Mouse (Mus musculus): ENCODE results near the gene Cfl1. TPM values are rescaled to one million over a fixed set of nuclear protein-coding genes. Genes with fewer than 3 reads are reported as not detected.
A peak's percentile ranks its signal among the peaks of the same experiment; 100 is the strongest.

Cfl1 gene
- polyA plus RNA-seq, 1 experiment from 2014 or later: 2,930 TPM

DNA sequence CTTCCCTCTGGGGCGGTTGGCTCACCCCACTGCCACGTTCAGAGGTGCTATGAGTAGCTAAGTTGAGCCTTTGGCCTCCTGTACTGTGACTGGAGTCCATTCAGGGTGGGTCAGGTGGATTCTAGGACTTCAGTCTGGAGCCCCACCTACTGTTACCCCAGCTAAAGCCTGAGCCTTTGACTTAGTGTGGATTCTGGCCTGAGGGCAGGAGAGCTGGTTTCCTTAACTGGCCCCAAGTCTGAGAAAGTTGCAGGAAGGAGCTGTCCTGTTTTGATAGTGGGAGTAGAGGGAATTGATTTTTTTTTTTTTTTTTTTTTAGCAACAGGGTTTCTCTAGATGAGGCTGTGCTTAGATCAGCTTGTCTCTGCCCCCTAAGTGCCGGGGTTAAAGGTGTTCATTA lies 4.1 kb downstream of the Cfl1 start:
- Histone ChIP-seq H3K4me3 (replicated peaks) (no peak overlapping the region), H3K9ac (no peak overlapping the region), H3K27ac (0 out of 2 replicates have a peak overlapping the region, but pooled peaks have one; percentile 27), H3K4me1 (peaks cover 33% of the 10 kb centered on the region), H3K4me2 (no peak overlapping the region), H3K9me3 (replicated peaks) (no peaks in the 10 kb centered on the region), H3K27me3 (no peaks in the 10 kb centered on the region), H3K36me3 (peaks cover 63% of the 10 kb centered on the region)
- ATAC-seq (replicated peaks; ENCODE audit: low FRiP score): no peak
- WGBS: 83% methylated on average over 3 of the region's 3 CpGs

- Histone ChIP-seq H3K9ac (no peak overlapping the region), H3K4me1 (peaks cover 25% of the 10 kb centered on the region), H3K4me2 (no peak overlapping the region), H3K27ac (0 out of 2 replicates have a peak overlapping the region, but pooled peaks have one; percentile 27), H3K36me3 (peaks cover 63% of the 10 kb centered on the region), H3K9me3 (replicated peaks) (no peaks in the 10 kb centered on the region), H3K4me3 (replicated peaks) (no peak overlapping the region), H3K27me3 (no peaks in the 10 kb centered on the region)
- WGBS: 82% methylated on average over 12 of the region's 12 CpGs
- no peak for ATAC-seq (replicated peaks; ENCODE audit: low FRiP score)
Observed at GRCm38 (mm10) chr19:5495353-5496051, 5.2 kb downstream of the Cfl1 start.

DNA sequence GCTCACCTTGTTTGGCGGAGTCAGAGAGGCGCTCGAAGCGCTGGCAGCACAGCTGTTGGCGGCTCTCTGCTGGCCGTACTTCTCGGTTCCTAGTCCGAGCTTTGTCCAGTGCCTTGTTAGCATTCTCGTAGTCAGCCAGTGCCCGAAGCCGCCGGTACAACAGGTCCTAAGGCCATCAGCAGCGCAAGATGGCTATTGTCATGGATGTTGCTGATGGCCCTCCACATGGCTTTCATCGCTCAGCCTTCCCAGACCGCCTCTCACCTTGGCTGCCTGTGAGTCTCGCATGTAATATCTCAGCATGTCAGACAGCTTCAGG lies 5.8 kb downstream of the Cfl1 start:
- WGBS: 86% methylated on average over 16 of the region's 16 CpGs
- no peak for ATAC-seq (replicated peaks; ENCODE audit: low FRiP score)
- Histone ChIP-seq H3K27ac (no peak overlapping the region), H3K27me3 (no peaks in the 10 kb centered on the region), H3K4me1 (peaks cover 25% of the 10 kb centered on the region), H3K36me3 (peaks cover 63% of the 10 kb centered on the region), H3K4me3 (replicated peaks) (no peak overlapping the region), H3K9ac (no peak overlapping the region), H3K4me2 (no peak overlapping the region), H3K9me3 (replicated peaks) (no peaks in the 10 kb centered on the region)

DNA sequence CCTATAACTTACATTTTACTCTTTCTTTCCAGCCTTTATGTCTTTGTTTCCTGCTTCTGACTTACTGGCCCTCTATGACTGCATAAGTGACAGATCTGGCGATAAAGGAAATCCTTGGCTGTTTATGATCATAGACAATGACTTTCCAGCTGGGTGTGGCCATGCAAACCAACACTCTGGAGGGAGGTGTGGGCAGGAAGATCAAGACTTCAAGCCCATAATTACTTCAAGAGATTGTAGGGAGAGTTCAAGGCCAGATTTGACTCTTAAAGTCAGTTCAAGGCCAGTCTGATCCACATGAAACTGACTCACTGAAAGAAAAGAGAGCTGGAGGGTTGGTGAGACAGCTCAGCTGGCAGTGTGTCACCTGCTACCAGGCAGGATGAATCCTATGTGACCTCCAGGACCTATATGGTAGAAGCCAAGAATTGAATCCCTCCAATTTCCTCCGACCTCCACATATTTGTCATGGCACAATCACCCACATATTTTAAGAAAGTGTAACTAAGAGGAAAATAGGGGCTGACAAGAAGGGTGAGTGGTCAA lies 10.1 kb downstream of the Cfl1 start:
- ATAC-seq (replicated peaks; ENCODE audit: low FRiP score): no peak
- H3K4me3 ChIP-seq (replicated peaks): no peak overlapping the region
- no peak overlapping the region for H3K27ac ChIP-seq
- no peak overlapping the region for H3K4me2 ChIP-seq
- H3K4me1 ChIP-seq: no peaks in the 10 kb centered on the region
- peaks cover 26% of the 10 kb centered on the region for H3K36me3 ChIP-seq
- no peaks in the 10 kb centered on the region for H3K9me3 ChIP-seq (replicated peaks)
- WGBS: 87% methylated on average over 2 of the region's 2 CpGs
- H3K27me3 ChIP-seq: no peaks in the 10 kb centered on the region
- no peak overlapping the region for H3K9ac ChIP-seq

- 60% methylated on average over 17 of the region's 17 CpGs for WGBS
- Histone ChIP-seq H3K27me3 (no peaks in the 10 kb centered on the region), H3K9ac (no peak within 1 kb of the TSS), H3K4me3 (replicated peaks) (0 out of 2 replicates have a peak within 1 kb of the TSS, but pooled peaks have one; percentile 12), H3K9me3 (replicated peaks) (no peaks in the 10 kb centered on the region), H3K36me3 (no peaks in the 10 kb centered on the region), H3K27ac (no peak within 1 kb of the TSS), H3K4me2 (peak within 1 kb of the TSS; percentile 37; the same call in 1 of the 2 replicates), H3K4me1 (no peaks in the 10 kb centered on the region)
- no peak for ATAC-seq (replicated peaks; ENCODE audit: low FRiP score)
Observed at GRCm38 (mm10) chr19:5503687-5504086, 13.4 kb downstream of the Cfl1 start, which contains the start of gene 1700020D05Rik. 1700020D05Rik (minus strand) TSS chr19:5503787.

- peak within 1 kb of the TSS; percentile 75 for H3K4me2 ChIP-seq
- peak within 1 kb of the TSS; percentile 60; the same call in 1 of the 2 replicates for H3K27ac ChIP-seq
- H3K4me3 ChIP-seq (replicated peaks): peak within 1 kb of the TSS; percentile 60
- 3% methylated on average over 47 of the region's 47 CpGs for WGBS
- no peaks in the 10 kb centered on the region for H3K36me3 ChIP-seq
- H3K4me1 ChIP-seq: peaks cover 22% of the 10 kb centered on the region
- H3K9me3 ChIP-seq (replicated peaks): no peaks in the 10 kb centered on the region
- H3K27me3 ChIP-seq: no peaks in the 10 kb centered on the region
- peak within 1 kb of the TSS; percentile 57 for H3K9ac ChIP-seq
- peak; percentile 99 for ATAC-seq (replicated peaks; ENCODE audit: low FRiP score)
Observed at GRCm38 (mm10) chr19:5510031-5511026, 20.1 kb downstream of the Cfl1 start, which contains the start of gene Snx32. Snx32 (minus strand) TSS chr19:5510538.

- Histone ChIP-seq H3K4me2 (peak overlapping the region; percentile 75), H3K4me3 (replicated peaks) (peak overlapping the region; percentile 60), H3K27me3 (no peaks in the 10 kb centered on the region), H3K9me3 (replicated peaks) (no peaks in the 10 kb centered on the region), H3K4me1 (peaks cover 22% of the 10 kb centered on the region), H3K36me3 (no peaks in the 10 kb centered on the region), H3K27ac (0 out of 2 replicates have a peak overlapping the region, but pooled peaks have one; percentile 60), H3K9ac (peak overlapping the region; percentile 57)
- 48% methylated on average over 15 of the region's 15 CpGs for WGBS
- no peak for ATAC-seq (replicated peaks; ENCODE audit: low FRiP score)
Observed at GRCm38 (mm10) chr19:5511074-5511632, 20.9 kb downstream of the Cfl1 start.

GRCm38 (mm10) chr19:5512091-5513004 lies 22.1 kb downstream of the Cfl1 start:
- Histone ChIP-seq H3K4me3 (replicated peaks) (no peak overlapping the region), H3K4me1 (peaks cover 22% of the 10 kb centered on the region), H3K4me2 (no peak overlapping the region), H3K9me3 (replicated peaks) (no peaks in the 10 kb centered on the region), H3K27me3 (no peaks in the 10 kb centered on the region), H3K36me3 (no peaks in the 10 kb centered on the region), H3K27ac (0 out of 2 replicates have a peak overlapping the region, but pooled peaks have one; percentile 5), H3K9ac (no peak overlapping the region)
- no peak for ATAC-seq (replicated peaks; ENCODE audit: low FRiP score)
- WGBS: 82% methylated on average over 12 of the region's 12 CpGs

- Histone ChIP-seq H3K9me3 (replicated peaks) (no peaks in the 10 kb centered on the region), H3K9ac (no peak overlapping the region), H3K36me3 (no peaks in the 10 kb centered on the region), H3K4me3 (replicated peaks) (no peak overlapping the region), H3K27me3 (no peaks in the 10 kb centered on the region), H3K27ac (no peak overlapping the region), H3K4me1 (peaks cover 22% of the 10 kb centered on the region), H3K4me2 (no peak overlapping the region)
- 89% methylated on average over 3 of the region's 3 CpGs for WGBS
- ATAC-seq (replicated peaks; ENCODE audit: low FRiP score): no peak
Observed at GRCm38 (mm10) chr19:5513005-5513349, 22.7 kb downstream of the Cfl1 start.

DNA sequence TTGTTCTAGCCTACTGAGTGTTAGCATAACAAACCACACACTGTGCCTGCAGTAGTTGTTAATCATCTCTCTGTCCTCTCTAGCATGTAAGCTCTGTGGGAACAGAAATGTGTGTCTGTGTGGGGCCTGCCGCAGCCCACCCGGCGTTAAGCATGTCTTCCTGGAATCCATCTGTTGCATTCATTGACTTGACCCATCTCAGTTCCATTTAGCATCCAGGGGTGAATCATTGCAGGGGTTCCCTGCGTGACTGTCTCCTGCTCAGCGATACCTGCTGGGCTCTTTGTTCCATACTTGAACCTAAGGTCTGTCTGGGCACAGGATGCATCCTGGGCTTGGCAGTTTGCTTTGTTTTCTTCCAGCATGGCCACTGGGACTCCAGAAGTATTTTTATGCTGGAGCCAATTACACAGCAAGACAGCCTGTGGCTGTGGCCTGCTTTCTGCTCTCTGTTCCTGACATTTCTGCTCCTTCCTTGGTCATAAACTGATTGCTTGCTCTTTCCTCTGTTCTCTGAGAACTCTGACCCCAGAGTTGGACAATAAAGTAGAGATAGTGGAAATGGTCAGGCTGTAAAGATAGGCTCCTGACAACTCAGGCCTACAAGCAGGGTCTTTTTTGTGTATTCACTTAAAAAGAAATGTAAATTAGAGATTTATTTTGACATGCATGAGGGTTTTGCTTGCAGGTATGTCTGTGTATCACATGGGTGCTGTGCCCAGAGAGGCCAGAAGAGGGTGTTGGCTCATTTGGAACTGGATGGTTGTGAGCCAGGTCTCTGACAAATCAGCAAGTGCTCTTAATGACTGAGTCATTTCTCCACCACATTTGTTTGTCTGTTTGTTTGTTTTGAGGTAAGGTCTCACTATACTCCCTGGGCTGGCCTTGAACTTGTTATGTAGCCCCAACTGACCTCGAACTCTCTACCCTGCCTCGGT lies 25.9 kb downstream of the Cfl1 start:
- Histone ChIP-seq H3K27me3 (no peaks in the 10 kb centered on the region), H3K9ac (no peak overlapping the region), H3K4me3 (replicated peaks) (no peak overlapping the region), H3K4me2 (no peak overlapping the region), H3K36me3 (no peaks in the 10 kb centered on the region), H3K9me3 (replicated peaks) (no peaks in the 10 kb centered on the region), H3K4me1 (peaks cover 10% of the 10 kb centered on the region), H3K27ac (no peak overlapping the region)
- ATAC-seq (replicated peaks; ENCODE audit: low FRiP score): no peak
- 89% methylated on average over 7 of the region's 7 CpGs for WGBS
